Mouse (Mus musculus): ENCODE data around the gene Lbx1. TPM values are rescaled to one million over a fixed set of nuclear protein-coding genes. Genes with fewer than 3 reads are reported as not detected.

Gene Lbx1
- polyA plus RNA-seq, 1 experiment = not detected

DNA sequence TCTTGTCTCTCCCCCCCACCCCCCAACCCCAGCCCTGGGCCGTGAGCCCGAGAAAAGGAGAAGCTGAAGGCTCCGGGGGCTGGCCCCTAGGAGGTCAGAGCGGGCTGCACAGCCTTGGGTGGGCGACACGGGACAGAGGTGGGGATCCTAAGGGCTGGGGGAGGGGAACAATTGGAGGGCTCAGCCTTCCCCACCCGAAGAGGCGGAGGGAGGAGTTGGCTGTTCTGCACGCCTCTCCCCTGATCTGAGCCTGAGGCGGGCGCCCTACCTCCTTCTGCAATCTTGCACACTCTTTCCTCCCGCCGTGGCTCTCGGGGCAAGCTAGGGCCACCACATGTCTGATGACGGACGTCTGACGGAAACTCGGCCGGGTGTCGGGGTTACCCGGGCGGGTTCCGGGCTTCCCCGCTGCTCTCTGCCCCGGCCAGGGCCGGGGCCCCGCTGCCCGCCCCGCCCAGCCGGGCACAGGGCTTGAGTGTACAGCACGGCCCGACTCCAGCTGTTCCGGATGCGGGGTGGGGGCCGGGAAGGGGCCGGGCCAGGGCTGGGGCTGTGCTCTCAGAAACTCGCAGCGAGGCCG is 841 bp upstream of the Lbx1 start:
- Histone ChIP-seq H3K27me3 (ENCODE audit: control insufficient read depth, insufficient read depth, low read length, poor library complexity, severe bottlenecking) (peaks cover 63% of the 10 kb centered on the region), H3K9me3 (replicated peaks; ENCODE audit: control insufficient read depth, insufficient read depth, low read length, poor library complexity, severe bottlenecking) (no peaks in the 10 kb centered on the region), H3K4me1 (ENCODE audit: control insufficient read depth, insufficient read depth, low read length) (no peaks in the 10 kb centered on the region), H3K9ac (ENCODE audit: low read depth, poor library complexity, severe bottlenecking) (0 out of 2 replicates have a peak overlapping the region, but pooled peaks have one; percentile 27), H3K27ac (ENCODE audit: insufficient read depth, low read length) (no peak overlapping the region), H3K4me3 (ENCODE audit: low read depth, low read length) (peak overlapping the region; percentile 42), H3K36me3 (ENCODE audit: control insufficient read depth, insufficient read depth, low read length, poor library complexity, severe bottlenecking) (no peaks in the 10 kb centered on the region)
- TF ChIP-seq EP300 (IDR thresholded peaks at IDR 0.05; ENCODE audit: insufficient read depth, low read depth, low read length) (no peak), CTCF (IDR thresholded peaks at IDR 0.05; ENCODE audit: low read depth, low read length) (no peak), POLR2A (IDR thresholded peaks at IDR 0.05; ENCODE audit: insufficient read depth, low read length) (no peak)

DNA sequence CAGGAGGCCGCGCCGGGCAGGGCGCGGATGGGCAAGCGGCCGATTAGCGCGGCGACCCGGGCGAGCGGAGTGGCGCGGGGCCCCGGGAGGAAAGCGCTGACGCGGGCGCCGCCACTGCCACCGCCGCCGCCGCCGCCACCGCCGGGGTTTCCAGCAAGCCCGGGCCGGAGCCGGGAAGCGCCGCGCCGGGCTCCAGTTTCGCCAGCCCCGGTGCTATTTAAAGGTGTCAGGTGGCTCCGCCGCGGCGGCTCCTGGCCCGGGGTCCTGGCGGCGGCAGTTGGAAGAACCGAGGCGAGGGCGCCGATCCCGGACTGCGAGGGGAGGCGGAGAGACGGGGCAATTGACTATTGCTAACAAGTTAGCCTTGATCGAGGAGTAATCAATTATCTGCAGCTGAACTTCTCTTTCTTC is 276 bp downstream of the Lbx1 start:
- H3K9ac ChIP-seq (ENCODE audit: low read depth, poor library complexity, severe bottlenecking) = peak overlapping the region; percentile 35
- H3K4me3 ChIP-seq (ENCODE audit: low read depth, low read length) = peak overlapping the region; percentile 27
- no peaks in the 10 kb centered on the region for H3K9me3 ChIP-seq (replicated peaks; ENCODE audit: control insufficient read depth, insufficient read depth, low read length, poor library complexity, severe bottlenecking)
- H3K27me3 ChIP-seq (ENCODE audit: control insufficient read depth, insufficient read depth, low read length, poor library complexity, severe bottlenecking) = peaks cover 70% of the 10 kb centered on the region
- no peak overlapping the region for H3K27ac ChIP-seq (ENCODE audit: insufficient read depth, low read length)
- H3K4me1 ChIP-seq (ENCODE audit: control insufficient read depth, insufficient read depth, low read length) = no peaks in the 10 kb centered on the region
- no peaks in the 10 kb centered on the region for H3K36me3 ChIP-seq (ENCODE audit: control insufficient read depth, insufficient read depth, low read length, poor library complexity, severe bottlenecking)
- TF ChIP-seq EP300 (IDR thresholded peaks at IDR 0.05; ENCODE audit: insufficient read depth, low read depth, low read length) = no peak
- TF ChIP-seq CTCF (IDR thresholded peaks at IDR 0.05; ENCODE audit: low read depth, low read length) = no peak
- no peak for TF ChIP-seq POLR2A (IDR thresholded peaks at IDR 0.05; ENCODE audit: insufficient read depth, low read length)

DNA sequence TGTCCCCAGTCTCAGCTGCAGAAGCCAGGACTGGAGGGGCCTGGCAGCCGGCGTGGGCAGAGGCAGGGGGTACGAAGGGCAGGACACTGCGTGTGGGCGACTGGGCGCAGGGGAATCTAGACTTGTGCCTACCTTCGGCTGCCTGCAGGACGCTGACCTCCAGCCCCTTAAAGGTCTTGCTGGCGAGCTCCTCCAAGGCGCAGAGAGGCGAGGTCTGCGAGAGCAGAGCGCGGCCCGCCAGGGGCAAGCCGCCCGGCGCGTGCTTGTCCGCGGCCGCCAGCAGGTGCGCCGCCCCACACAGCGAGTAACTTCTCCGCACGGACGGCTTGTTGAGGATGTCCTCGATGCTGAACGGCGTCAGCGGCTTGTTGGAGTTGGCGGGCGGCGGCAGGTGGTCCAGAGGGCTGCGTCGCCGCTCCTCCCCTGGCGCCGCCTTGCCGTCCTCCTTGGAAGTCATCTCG is 811 bp downstream of the Lbx1 start:
- peaks cover 70% of the 10 kb centered on the region for H3K27me3 ChIP-seq (ENCODE audit: control insufficient read depth, insufficient read depth, low read length, poor library complexity, severe bottlenecking)
- H3K4me3 ChIP-seq (ENCODE audit: low read depth, low read length) = peak overlapping the region; percentile 6; the same call in 1 of the 2 replicates
- no peak for TF ChIP-seq POLR2A (IDR thresholded peaks at IDR 0.05; ENCODE audit: insufficient read depth, low read length)
- no peak for TF ChIP-seq EP300 (IDR thresholded peaks at IDR 0.05; ENCODE audit: insufficient read depth, low read depth, low read length)
- no peak for TF ChIP-seq CTCF (IDR thresholded peaks at IDR 0.05; ENCODE audit: low read depth, low read length)
- no peak overlapping the region for H3K27ac ChIP-seq (ENCODE audit: insufficient read depth, low read length)
- H3K4me1 ChIP-seq (ENCODE audit: control insufficient read depth, insufficient read depth, low read length) = no peaks in the 10 kb centered on the region
- H3K9me3 ChIP-seq (replicated peaks; ENCODE audit: control insufficient read depth, insufficient read depth, low read length, poor library complexity, severe bottlenecking) = no peaks in the 10 kb centered on the region
- no peaks in the 10 kb centered on the region for H3K36me3 ChIP-seq (ENCODE audit: control insufficient read depth, insufficient read depth, low read length, poor library complexity, severe bottlenecking)
- peak overlapping the region; percentile 35 for H3K9ac ChIP-seq (ENCODE audit: low read depth, poor library complexity, severe bottlenecking)

DNA sequence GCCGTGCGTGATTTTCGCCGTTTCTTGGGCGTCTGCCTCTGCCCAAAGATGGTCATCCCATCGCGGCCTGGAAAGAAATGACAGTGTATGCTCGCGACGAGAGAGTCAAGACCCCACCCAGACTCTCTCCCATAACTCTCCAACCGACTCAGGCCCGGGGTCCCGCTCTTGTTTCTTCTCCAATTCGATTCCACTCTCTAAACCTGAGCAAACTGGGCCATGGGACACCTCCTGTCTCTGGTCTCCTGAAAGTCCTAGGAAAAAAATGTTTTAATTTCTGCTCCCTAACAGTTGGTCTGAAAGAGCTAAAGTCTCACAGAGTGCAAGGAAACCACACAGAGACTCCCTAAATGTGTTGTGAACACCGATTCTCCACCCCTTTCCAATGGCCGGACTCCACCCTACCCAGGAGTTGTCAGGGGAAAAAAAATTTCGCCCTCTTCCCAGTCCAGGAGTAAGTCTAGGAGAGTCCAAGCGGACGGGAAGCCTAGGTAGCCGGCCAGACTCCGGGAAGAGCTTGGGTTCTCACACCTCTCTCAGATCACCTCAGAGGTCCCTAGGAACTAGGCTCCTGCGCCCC is 1.3 kb downstream of the Lbx1 start:
- no peaks in the 10 kb centered on the region for H3K4me1 ChIP-seq (ENCODE audit: control insufficient read depth, insufficient read depth, low read length)
- no peak overlapping the region for H3K9ac ChIP-seq (ENCODE audit: low read depth, poor library complexity, severe bottlenecking)
- H3K27me3 ChIP-seq (ENCODE audit: control insufficient read depth, insufficient read depth, low read length, poor library complexity, severe bottlenecking) = peaks cover 71% of the 10 kb centered on the region

GRCm38 (mm10) chr19:45233496-45234127 is 2.0 kb downstream of the Lbx1 start:
- Histone ChIP-seq H3K9ac (ENCODE audit: low read depth, poor library complexity, severe bottlenecking) (no peak overlapping the region), H3K4me3 (ENCODE audit: low read depth, low read length) (peak overlapping the region; percentile 32), H3K4me1 (ENCODE audit: control insufficient read depth, insufficient read depth, low read length) (no peaks in the 10 kb centered on the region), H3K9me3 (replicated peaks; ENCODE audit: control insufficient read depth, insufficient read depth, low read length, poor library complexity, severe bottlenecking) (no peaks in the 10 kb centered on the region), H3K36me3 (ENCODE audit: control insufficient read depth, insufficient read depth, low read length, poor library complexity, severe bottlenecking) (no peaks in the 10 kb centered on the region), H3K27me3 (ENCODE audit: control insufficient read depth, insufficient read depth, low read length, poor library complexity, severe bottlenecking) (peaks cover 72% of the 10 kb centered on the region), H3K27ac (ENCODE audit: insufficient read depth, low read length) (no peak overlapping the region)
- TF ChIP-seq CTCF (IDR thresholded peaks at IDR 0.05; ENCODE audit: low read depth, low read length) (no peak), POLR2A (IDR thresholded peaks at IDR 0.05; ENCODE audit: insufficient read depth, low read length) (no peak), EP300 (IDR thresholded peaks at IDR 0.05; ENCODE audit: insufficient read depth, low read depth, low read length) (no peak)

More for the DNA sequence above, 1.3 kb downstream of the Lbx1 start:
- Histone ChIP-seq H3K9me3 (replicated peaks; ENCODE audit: control insufficient read depth, insufficient read depth, low read length, poor library complexity, severe bottlenecking) (no peaks in the 10 kb centered on the region), H3K36me3 (ENCODE audit: control insufficient read depth, insufficient read depth, low read length, poor library complexity, severe bottlenecking) (no peaks in the 10 kb centered on the region), H3K27ac (ENCODE audit: insufficient read depth, low read length) (no peak overlapping the region), H3K4me3 (ENCODE audit: low read depth, low read length) (peak overlapping the region; percentile 32)
- TF ChIP-seq CTCF (IDR thresholded peaks at IDR 0.05; ENCODE audit: low read depth, low read length) = no peak
